Mouse (Mus musculus) spleen, adult 2 months (tissue): ENCODE measurements around the gene Bcar3.

Experiments
- CTCF ChIP-seq: fragments of 200-500 bp; IDR thresholded peaks from 2 replicates; pipeline ENCODE4 v1.5.1; 2011; ENCODE audit warnings: mild to moderate bottlenecking, inconsistent platforms; ENCODE audit not compliant: insufficient read depth, insufficient read length, insufficient replicate concordance; ENCODE audit errors: extremely low read depth
- POLR2A ChIP-seq: fragments of 200-500 bp; IDR thresholded peaks from 2 replicates; pipeline ENCODE4 v1.6.1; 2011; ENCODE audit warnings: low read depth, low read length, inconsistent platforms

GRCm38 (mm10) chr3:122421042-122421702, 127.2 kb downstream of the Bcar3 start:
- TF ChIP-seq POLR2A, result no peak
- TF ChIP-seq CTCF, result no peak
